Mouse (Mus musculus) embryonic facial prominence, embryonic 13.5 days (tissue): ENCODE measurements around the gene Dennd6a. TPM values are rescaled to one million over a fixed set of nuclear protein-coding genes. Genes with fewer than 3 reads are reported as not detected.

ENCODE experiments used
- ATAC-seq: fragments of 200-750 bp; cut with Nextera tagmentation; 2 replicates; pipeline ENCODE4 v1.8.0; 2017; ENCODE audit warnings: low read depth; ENCODE audit not compliant: insufficient number of reproducible peaks, insufficient read depth, low FRiP score, low TSS enrichment
- H3K27ac ChIP-seq: fragments of 300-500 bp; sonication (generic); 2 replicates; pipeline ENCODE4 v1.5.1; 2015; ENCODE audit warnings: moderate library complexity, mild to moderate bottlenecking, inconsistent platforms
- H3K27me3 ChIP-seq: fragments of 300-500 bp; sonication (generic); 2 replicates; pipeline ENCODE4 v1.6.1; 2015; ENCODE audit warnings: mild to moderate bottlenecking, inconsistent platforms
- H3K36me3 ChIP-seq: fragments of 300-500 bp; sonication (generic); 2 replicates; pipeline ENCODE4 v1.6.1; 2015; ENCODE audit warnings: mild to moderate bottlenecking, inconsistent platforms
- H3K4me1 ChIP-seq: fragments of 300-500 bp; sonication (generic); 2 replicates; pipeline ENCODE4 v1.6.1; 2015; ENCODE audit warnings: inconsistent platforms
- H3K4me2 ChIP-seq: fragments of 300-500 bp; sonication (generic); 2 replicates; pipeline ENCODE4 v1.6.1; 2015; ENCODE audit warnings: moderate library complexity, mild to moderate bottlenecking, inconsistent platforms
- H3K4me3 ChIP-seq: fragments of 300-500 bp; sonication (generic); 2 replicates; pipeline ENCODE4 v1.5.1; 2015; ENCODE audit warnings: mild to moderate bottlenecking, inconsistent platforms
- H3K9ac ChIP-seq: fragments of 300-500 bp; sonication (generic); 2 replicates; pipeline ENCODE4 v1.6.1; 2015; ENCODE audit warnings: mild to moderate bottlenecking, inconsistent platforms
- H3K9me3 ChIP-seq: fragments of 300-500 bp; sonication (generic); 2 replicates; pipeline ENCODE4 v1.6.1; 2016; ENCODE audit warnings: inconsistent platforms
- WGBS: fragments of 180-500 bp; shearing (Covaris S2); methylation state at CpG from one replicate; pipeline ENCODE4 v1.1.7; 2015; ENCODE audit warnings: mixed read lengths; 5-methylcytosine and 5-hydroxymethylcytosine counted together
- polyA plus RNA-seq: library from polyadenylated mRNA; unstranded; fragments of >200 nt; fragmentation: Nextera tagmentation; extraction: Ambion mirVana; gene quantifications from 2 replicates; pipeline ENCODE4 v1.2.1, GENCODE M21; 2015

Gene Dennd6a
- polyA plus RNA-seq, 1 experiment from 2014 or later = 34.3 TPM

DNA sequence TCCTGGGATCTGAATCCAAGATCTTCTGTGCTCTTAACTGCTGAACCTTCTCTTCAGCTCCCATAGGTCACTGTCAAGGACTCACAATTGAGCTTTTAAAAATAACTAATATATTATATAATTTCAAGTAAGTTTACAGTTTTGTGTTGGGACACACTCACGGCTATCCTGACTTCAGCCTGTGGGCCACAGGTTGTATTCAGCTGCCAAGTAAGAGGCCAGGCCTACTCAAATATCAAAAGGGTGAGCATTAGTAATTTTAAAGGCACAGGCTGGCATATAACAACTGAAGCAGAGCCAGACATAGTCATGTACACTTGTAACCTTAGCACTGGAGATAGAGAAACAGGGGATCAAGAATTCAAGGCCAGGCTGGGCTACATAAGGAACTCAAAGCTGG, 33.1 kb upstream of the Dennd6a start:
- no peaks in the 10 kb centered on the region for H3K36me3 ChIP-seq
- ATAC-seq = no peak
- H3K4me2 ChIP-seq = no peak overlapping the region
- no peaks in the 10 kb centered on the region for H3K4me1 ChIP-seq
- no peak overlapping the region for H3K27ac ChIP-seq
- 38% methylated on average over 1 of the region's 1 CpGs for WGBS
- no peaks in the 10 kb centered on the region for H3K9me3 ChIP-seq
- no peaks in the 10 kb centered on the region for H3K27me3 ChIP-seq
- no peak overlapping the region for H3K9ac ChIP-seq
- no peak overlapping the region for H3K4me3 ChIP-seq

DNA sequence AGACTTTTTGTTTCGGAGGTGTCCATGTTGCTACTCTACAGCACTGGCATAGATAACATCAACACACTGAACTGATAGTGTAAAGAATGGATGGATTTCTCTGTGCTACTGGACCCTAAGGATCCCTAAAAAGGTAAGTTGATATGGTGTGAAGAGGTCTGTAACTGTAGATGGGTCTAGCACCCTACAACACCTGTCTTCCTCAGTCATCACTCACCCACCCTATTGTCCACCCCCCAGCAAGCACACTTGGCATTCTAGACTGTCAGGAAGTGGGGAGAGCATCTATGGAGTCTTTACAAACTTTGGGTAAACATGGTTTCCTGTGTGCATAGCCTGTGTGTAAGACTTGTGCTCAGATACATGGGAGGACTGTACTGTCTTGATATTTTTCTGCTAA, 31.5 kb upstream of the Dennd6a start:
- Histone ChIP-seq H3K4me3 (no peak overlapping the region), H3K27me3 (no peaks in the 10 kb centered on the region), H3K9ac (no peak overlapping the region), H3K9me3 (no peaks in the 10 kb centered on the region), H3K4me2 (no peak overlapping the region), H3K27ac (no peak overlapping the region), H3K4me1 (no peaks in the 10 kb centered on the region), H3K36me3 (no peaks in the 10 kb centered on the region)
- no peak for ATAC-seq
- WGBS = 86% methylated on average over 1 of the region's 1 CpGs

DNA sequence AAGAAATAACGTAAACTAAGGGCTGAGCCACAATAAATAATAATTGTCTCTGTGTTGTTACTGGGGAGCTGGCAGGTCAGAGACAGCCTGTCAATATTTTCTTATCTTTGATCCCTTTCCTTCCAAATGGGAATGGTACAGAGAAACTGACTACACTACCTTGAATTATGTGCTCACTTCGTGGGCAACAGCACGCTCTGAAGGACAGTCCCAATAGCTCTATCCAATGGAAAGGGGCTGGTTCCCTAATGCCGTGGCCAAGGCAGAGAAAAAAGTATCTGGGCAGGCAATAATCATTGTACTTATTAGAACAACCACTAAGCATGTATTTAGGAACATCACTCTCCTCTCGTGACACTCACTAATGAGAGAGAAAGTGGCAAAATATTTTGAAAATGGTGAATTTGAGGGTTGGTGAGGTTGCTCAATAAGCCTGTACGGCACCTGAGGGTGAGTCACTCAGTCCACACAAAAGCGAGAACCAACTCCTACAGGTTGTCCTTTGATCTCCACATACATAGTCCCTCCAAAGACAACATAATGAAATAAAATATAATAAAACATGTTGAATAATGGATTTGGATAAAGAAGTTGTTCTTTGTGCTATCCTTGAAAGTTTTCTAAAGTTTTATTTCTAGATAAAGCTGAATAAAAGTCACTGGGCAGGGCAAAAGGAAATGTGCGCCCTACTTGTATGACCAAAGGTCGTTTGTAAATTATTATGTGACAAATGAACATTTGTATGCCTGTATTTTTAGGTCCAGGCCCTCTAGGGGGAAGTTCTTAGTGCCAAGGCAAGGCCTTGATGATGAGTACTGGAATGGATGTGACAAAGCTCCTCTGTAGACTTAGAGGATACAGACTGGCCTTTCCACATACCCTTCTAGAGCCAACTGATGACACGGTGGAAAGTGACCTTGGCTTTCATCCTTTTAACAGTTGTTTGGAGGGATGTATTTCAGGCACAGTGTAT, 25.9 kb upstream of the Dennd6a start:
- H3K4me3 ChIP-seq = no peak overlapping the region
- H3K4me1 ChIP-seq = no peaks in the 10 kb centered on the region
- no peak overlapping the region for H3K4me2 ChIP-seq
- no peak overlapping the region for H3K9ac ChIP-seq
- 79% methylated on average over 10 of the region's 10 CpGs for WGBS
- ATAC-seq = no peak
- H3K27me3 ChIP-seq = no peaks in the 10 kb centered on the region
- H3K36me3 ChIP-seq = no peaks in the 10 kb centered on the region
- H3K9me3 ChIP-seq = no peaks in the 10 kb centered on the region
- H3K27ac ChIP-seq = no peak overlapping the region

DNA sequence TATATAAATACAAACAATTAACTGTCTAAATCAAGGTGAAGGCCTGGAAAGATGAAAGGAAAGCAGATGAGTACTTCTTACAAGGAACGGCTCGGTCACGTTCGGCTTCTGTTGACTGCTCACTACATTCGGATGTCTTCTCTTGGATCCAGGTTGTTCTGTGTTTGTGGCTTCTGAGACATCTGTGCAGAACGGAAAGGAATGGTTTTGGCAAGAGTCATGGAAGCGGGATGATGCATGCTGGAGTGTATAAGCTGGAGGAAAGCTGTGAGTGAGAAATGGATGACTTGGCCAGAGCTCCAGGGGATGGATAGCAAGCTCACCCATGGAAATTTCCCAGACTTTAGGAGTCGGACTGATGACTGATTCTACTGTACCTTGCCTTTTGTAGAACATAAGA, 22.9 kb upstream of the Dennd6a start:
- Histone ChIP-seq H3K27ac (no peak overlapping the region), H3K4me3 (no peak overlapping the region), H3K4me2 (no peak overlapping the region), H3K36me3 (no peaks in the 10 kb centered on the region), H3K4me1 (no peaks in the 10 kb centered on the region), H3K9me3 (no peaks in the 10 kb centered on the region), H3K9ac (no peak overlapping the region), H3K27me3 (no peaks in the 10 kb centered on the region)
- no peak for ATAC-seq
- 92% methylated on average over 8 of the region's 8 CpGs for WGBS

DNA sequence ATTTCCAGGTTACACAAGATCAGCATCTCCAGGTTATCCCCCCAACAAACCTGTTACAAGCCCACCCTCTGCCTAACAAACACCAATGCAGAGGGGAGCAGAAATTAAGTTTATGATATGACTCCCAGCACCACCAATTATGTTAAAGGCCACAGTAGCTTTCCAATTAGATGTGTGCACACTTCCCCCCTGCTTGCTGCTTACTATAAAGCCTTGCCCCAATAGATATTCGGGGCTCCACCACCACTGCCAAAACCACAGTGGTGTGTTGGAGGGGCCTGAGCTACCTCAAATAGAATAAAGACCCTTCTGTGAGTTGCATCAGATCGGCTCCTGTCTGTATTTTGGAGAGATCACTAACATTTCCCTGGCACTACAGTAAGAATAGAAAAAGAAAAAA, 21.2 kb upstream of the Dennd6a start:
- H3K27ac ChIP-seq = no peak overlapping the region
- no peak for ATAC-seq
- H3K4me3 ChIP-seq = no peak overlapping the region
- no peaks in the 10 kb centered on the region for H3K36me3 ChIP-seq
- 81% methylated on average over 2 of the region's 2 CpGs for WGBS
- no peak overlapping the region for H3K9ac ChIP-seq
- H3K27me3 ChIP-seq = no peaks in the 10 kb centered on the region
- no peak overlapping the region for H3K4me2 ChIP-seq
- no peaks in the 10 kb centered on the region for H3K4me1 ChIP-seq
- no peaks in the 10 kb centered on the region for H3K9me3 ChIP-seq

DNA sequence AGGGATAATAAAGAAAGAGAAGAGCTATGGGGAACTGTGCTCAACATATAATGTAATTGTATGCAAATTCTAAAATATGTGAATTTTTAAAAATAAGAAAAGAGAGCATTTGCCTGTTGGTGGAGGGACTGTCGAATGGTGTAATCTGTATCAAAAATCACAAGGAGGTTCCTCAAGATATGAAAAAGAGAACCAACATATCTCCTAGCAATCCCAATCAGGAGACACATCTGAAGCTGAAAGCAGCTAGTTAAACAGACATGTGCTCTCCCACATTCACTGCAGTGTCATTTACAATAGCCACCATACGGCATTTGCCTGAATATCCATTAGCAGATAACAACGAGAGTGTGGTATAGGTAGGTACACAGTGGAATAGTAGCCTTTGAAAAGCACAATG, 20.8 kb upstream of the Dennd6a start:
- 87% methylated on average over 3 of the region's 3 CpGs for WGBS

DNA sequence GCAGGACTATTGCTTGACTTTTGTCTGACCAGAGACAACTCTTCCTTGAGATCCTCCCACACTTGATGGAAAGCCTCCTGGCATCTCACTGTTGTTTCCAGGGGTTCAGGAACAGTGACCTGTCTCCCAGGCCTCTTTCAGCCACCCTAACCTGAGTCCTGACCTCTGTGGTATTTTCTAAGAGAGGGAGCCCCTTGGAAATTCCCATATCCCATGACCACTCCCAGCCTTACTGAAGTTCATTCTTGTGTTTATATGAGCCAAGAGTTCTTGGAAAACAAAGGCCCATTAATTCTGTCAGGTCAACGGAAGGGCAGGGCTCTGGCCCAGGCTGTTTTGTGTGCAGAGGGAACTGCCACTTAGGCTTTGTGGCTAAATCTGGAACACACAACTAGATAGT, 16.1 kb upstream of the Dennd6a start:
- no peaks in the 10 kb centered on the region for H3K4me1 ChIP-seq
- no peaks in the 10 kb centered on the region for H3K36me3 ChIP-seq
- H3K9ac ChIP-seq = no peak overlapping the region
- no peaks in the 10 kb centered on the region for H3K27me3 ChIP-seq
- no peak overlapping the region for H3K27ac ChIP-seq
- no peak overlapping the region for H3K4me3 ChIP-seq
- H3K9me3 ChIP-seq = no peaks in the 10 kb centered on the region
- no peak overlapping the region for H3K4me2 ChIP-seq
- 32% methylated on average over 1 of the region's 1 CpGs for WGBS
- no peak for ATAC-seq

More for the DNA sequence above, 20.8 kb upstream of the Dennd6a start:
- Histone ChIP-seq H3K9ac (no peak overlapping the region), H3K4me1 (no peaks in the 10 kb centered on the region), H3K4me3 (no peak overlapping the region), H3K9me3 (no peaks in the 10 kb centered on the region), H3K36me3 (no peaks in the 10 kb centered on the region), H3K27me3 (no peaks in the 10 kb centered on the region), H3K4me2 (no peak overlapping the region), H3K27ac (no peak overlapping the region)
- no peak for ATAC-seq

DNA sequence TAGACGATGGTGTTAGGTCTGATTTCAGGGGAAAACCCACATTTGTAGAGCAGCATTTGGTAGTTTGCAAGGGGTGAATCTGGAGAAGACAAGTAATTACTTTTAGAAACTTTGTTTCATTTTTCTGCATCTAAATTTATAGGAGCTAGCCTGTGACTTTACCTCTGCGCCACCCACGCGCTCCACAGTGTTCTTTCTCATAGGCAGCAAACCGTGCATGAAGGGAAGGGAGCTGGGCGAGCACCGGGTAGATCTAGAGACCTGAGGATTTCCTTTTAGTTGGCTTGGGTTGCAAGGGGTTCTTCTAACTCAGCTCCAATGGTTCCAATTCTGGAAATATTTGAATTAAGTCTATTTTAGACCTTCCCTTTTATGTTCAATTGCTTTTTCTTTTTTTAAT, 15.1 kb upstream of the Dennd6a start:
- H3K4me2 ChIP-seq = no peak overlapping the region
- no peaks in the 10 kb centered on the region for H3K4me1 ChIP-seq
- no peaks in the 10 kb centered on the region for H3K27me3 ChIP-seq
- no peak overlapping the region for H3K4me3 ChIP-seq
- H3K36me3 ChIP-seq = no peaks in the 10 kb centered on the region
- no peaks in the 10 kb centered on the region for H3K9me3 ChIP-seq
- no peak overlapping the region for H3K9ac ChIP-seq
- H3K27ac ChIP-seq = no peak overlapping the region
- no peak for ATAC-seq
- WGBS = 86% methylated on average over 7 of the region's 7 CpGs

DNA sequence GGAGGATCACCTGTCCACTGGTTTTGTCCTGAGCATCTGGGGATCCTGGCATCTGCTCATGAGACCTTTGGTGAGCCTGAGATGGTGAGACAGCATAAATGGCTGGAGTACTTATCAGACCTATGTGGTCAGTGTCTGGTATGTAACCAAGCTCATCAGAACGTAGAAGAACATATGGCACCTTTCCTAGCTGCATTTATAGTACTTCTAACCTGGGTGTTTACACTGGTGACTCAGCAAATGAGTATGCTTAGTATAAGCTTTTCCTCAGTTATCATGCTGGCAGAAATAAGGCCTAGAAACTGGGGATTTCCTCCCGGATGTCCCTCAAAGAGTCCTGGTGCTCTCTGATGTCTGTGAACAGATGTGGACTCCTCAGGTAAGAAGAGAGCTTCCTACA, 11.4 kb upstream of the Dennd6a start:
- Histone ChIP-seq H3K4me1 (no peaks in the 10 kb centered on the region), H3K27me3 (no peaks in the 10 kb centered on the region), H3K4me3 (no peak overlapping the region), H3K4me2 (no peak overlapping the region), H3K9me3 (no peaks in the 10 kb centered on the region), H3K9ac (no peak overlapping the region), H3K36me3 (no peaks in the 10 kb centered on the region), H3K27ac (no peak overlapping the region)
- WGBS = 82% methylated on average over 2 of the region's 2 CpGs
- no peak for ATAC-seq

DNA sequence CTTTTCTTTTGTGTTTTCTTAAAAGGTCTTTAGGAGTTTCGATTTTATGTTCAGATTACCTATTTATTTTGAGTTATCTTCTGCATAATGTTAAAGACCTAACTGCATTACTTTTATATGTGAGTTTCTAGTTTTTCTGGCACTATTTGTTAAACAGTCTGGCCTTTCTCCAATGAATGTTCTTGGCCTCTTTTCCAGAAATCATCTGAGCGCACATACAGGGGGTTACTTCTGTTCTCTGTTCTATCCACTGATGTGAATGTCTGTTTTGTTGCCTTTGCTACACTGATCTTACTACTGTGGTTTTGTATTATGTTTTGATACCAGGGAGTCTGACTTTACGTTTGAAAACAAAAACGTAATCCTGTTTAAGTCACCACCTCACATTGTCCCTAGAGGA, 3.8 kb upstream of the Dennd6a start:
- Histone ChIP-seq H3K4me2 (no peak overlapping the region), H3K4me1 (no peaks in the 10 kb centered on the region), H3K9ac (no peak overlapping the region), H3K36me3 (no peaks in the 10 kb centered on the region), H3K9me3 (no peaks in the 10 kb centered on the region), H3K27me3 (no peaks in the 10 kb centered on the region), H3K4me3 (no peak overlapping the region), H3K27ac (no peak overlapping the region)
- no peak for ATAC-seq
- WGBS = 78% methylated on average over 4 of the region's 4 CpGs

DNA sequence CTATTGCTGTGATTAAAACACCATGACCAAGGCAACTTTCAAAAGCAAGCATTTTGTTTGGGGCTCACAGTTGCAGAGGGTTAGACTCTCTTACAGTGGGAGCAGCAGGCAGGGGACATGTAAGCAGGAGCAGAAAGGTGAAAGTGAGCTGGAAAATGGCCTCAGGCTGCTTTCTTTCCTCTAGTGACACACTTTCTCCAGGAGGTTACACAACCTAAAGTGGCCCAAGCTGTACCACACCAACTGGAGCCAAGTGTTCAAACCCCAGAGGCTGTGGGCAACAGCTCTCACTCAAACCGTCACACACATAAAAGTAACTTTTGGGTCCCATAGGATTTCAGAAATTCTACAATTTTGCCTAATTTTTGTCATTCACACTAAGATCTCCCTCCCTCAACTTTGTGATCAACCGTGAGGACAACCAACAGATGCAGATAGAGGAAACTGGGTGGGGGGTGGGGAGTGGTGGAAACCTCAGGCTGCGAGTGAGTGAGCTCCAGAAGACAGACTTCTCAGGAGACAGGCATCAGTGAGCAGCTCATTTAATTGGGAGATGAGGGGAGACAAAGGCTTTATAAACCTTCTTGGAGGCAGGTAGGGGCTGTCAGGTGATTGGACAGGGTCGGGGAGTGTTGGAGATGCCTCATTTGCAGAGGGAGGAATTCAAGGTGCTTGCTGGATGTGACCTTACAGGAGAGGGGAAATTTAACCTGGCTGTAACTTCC, 1.5 kb upstream of the Dennd6a start:
- ATAC-seq = no peak
- Histone ChIP-seq H3K4me3 (no peak overlapping the region), H3K27ac (no peak overlapping the region), H3K4me1 (no peaks in the 10 kb centered on the region), H3K9me3 (no peaks in the 10 kb centered on the region), H3K27me3 (no peaks in the 10 kb centered on the region), H3K36me3 (no peaks in the 10 kb centered on the region), H3K4me2 (no peak overlapping the region), H3K9ac (no peak overlapping the region)
- 50% methylated on average over 4 of the region's 4 CpGs for WGBS

DNA sequence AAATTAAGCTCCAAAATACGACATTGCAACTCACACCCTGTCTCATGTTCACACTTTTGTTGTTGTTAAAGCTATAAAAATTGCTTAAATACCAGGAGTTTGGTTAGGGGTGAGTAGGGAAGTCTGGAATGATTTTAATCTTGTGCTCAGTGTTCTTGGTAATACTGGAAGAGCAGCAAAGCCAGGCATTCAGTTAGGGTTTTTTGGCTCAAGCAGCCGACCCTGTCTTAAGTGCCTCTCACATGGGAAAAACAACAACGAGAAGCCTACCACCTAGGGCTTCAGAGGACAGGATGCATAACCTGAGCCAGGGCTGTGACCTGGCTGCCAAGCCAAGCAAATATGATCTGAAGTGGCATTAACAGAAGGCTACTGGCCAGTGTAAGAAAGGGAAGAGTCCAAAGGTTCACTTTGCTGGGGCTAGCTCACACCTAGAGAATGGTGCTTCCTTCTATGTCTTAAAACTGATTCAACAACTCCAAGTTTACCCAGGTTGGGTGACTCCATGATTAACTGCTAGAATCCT, 2.7 kb downstream of the Dennd6a start:
- no peak overlapping the region for H3K4me3 ChIP-seq
- no peak overlapping the region for H3K4me2 ChIP-seq
- 65% methylated on average over 3 of the region's 3 CpGs for WGBS
- no peak overlapping the region for H3K9ac ChIP-seq
- H3K27ac ChIP-seq = no peak overlapping the region
- no peak for ATAC-seq
- H3K36me3 ChIP-seq = no peaks in the 10 kb centered on the region
- peaks cover 11% of the 10 kb centered on the region for H3K4me1 ChIP-seq
- no peaks in the 10 kb centered on the region for H3K9me3 ChIP-seq
- no peaks in the 10 kb centered on the region for H3K27me3 ChIP-seq
